Mouse (Mus musculus) left cerebral cortex, adult 9 months (tissue): ENCODE results near the gene Mpp3.

Experiments
- DNase-seq, 2 experiments: peaks; one replicate each; pipeline ENCODE4 v3.0.0; 2022; ENCODE audit warnings: low spot score in 2 of 2

The Mpp3 gene

GRCm38 (mm10) chr11:102039487-102040137 lies 11.4 kb upstream of the Mpp3 start:
- DNase-seq = no peak

DNA sequence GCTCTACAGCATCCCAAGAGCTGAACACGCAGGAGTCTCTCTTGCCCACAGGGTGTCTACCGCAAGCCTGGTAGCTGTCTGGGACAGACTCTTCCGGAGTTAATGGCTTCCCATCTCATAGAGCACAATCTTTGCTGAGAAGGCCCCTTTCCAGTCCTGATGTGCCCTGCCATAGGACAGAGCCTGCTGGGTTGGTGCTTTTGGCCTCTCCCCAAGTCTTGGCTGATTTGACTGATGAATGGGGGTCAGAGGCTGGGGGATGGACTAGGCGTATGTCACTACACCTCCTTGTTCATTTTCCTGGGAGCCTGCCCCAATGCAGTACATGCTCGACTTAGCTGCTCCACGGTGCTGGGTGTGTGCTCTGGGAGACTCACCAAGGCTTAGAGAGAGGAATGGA lies 9.5 kb upstream of the Mpp3 start:
- DNase-seq = no peak

GRCm38 (mm10) chr11:102036336-102036735 lies 8.1 kb upstream of the Mpp3 start:
- DNase-seq = no peak

GRCm38 (mm10) chr11:102035456-102035960 lies 7.2 kb upstream of the Mpp3 start:
- DNase-seq = no peak

- no peak for DNase-seq
Measured at GRCm38 (mm10) chr11:102034887-102035286, 6.6 kb upstream of the Mpp3 start.

DNA sequence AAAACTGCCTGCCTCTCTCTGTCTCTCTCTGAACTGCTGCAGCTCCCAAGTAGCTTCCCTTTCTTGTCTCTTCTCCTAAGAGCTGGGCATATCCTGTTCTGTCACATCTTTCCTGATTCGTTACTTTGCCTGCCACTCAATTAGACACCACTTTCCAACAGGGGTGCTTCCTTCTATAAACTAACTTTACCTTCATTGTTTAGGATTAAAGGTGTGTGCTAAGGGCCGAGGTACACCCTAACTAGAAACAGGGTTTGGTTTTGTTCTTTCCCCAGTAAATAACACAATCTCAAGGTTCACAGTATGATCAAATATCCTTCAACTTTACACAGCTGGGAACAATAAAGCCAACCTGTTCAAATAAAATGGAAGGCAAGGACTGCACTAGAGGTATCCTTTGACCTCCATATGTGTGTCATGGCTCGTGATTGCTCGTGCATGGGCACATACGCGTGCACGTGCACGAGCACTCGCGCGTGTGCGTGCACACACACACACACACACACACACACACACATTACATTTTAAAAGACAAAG lies 4.9 kb upstream of the Mpp3 start:
- DNase-seq = no peak

DNA sequence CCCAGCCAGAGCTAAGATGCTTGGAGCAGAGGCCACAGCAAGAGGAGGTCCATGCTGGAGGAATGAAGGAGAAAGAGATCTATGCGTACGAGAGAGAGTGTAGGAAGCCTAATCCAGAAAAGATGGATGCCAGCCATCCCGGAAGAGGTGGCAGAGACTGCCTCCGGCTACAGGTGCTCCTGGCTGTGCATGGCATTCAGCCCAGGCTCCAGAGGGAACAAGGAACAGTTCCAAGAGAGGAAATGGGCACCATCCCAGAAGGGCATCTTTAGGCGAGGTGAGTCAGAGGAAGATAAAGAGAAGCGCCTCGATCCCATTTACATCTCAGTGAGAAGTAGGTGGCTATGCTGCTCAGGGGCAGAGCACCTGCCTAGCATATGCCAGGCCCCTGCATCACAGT lies 2.9 kb upstream of the Mpp3 start:
- peak in 1 of 2 experiments; percentile 71 for DNase-seq

GRCm38 (mm10) chr11:102029966-102030365 lies 1.7 kb upstream of the Mpp3 start:
- no peak for DNase-seq

DNA sequence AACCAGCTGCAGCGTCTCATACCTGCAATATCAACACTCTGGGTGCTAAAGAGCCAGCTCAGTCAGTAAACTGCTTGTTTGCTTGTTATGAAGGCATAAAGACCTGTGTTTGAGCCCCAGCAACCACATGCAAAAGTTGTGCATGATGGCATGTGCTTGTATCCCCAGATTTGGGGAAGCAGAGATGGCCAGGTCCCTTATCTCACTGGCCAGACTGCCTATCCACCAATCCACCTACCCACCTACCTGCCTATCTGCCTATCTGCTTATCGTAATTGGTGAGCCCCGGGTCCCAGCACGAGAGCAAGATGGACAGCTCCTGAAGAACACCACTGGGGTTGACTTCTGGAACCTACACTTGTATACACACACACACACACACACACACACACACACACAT lies 1.0 kb upstream of the Mpp3 start:
- no peak for DNase-seq

- no peak for DNase-seq
Measured at GRCm38 (mm10) chr11:102027361-102028017, 772 bp downstream of the Mpp3 start.

- peak in 1 of 2 experiments; percentile 44 for DNase-seq
Measured at GRCm38 (mm10) chr11:102026694-102027360, 1.4 kb downstream of the Mpp3 start.

DNA sequence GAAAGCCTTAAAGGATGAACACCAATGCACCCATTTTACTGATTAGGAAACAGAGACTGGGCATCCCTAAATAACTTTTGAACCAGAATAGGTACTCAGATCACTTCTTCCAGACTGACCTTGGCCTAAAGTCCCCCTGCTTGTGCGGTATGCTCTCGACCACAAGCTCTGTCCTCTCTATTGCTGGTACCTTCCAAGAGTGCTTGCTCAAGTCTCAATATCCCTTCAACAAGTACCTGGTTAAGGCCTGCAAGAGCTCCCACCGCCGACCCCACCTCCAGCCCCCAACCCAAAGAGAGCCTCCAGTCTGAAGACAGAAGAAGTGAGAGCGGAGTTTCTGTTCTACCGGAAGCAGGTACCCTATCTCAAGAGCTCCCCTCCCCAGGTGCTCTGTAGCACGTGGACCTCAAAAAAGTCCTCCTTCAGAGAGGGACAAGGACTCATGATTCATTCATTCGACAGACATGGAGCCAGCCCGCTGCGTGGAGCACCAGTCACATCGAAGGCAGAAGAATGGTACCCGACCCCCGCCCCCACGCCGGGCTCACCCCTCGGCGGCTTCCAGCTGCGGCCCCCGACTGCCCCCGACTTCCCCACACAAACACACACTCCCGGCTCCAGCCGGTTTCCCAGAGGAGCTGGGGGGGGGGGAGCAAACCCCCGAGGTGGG lies 2.1 kb downstream of the Mpp3 start:
- no peak for DNase-seq

GRCm38 (mm10) chr11:102025354-102025753 lies 2.9 kb downstream of the Mpp3 start:
- DNase-seq = no peak

DNA sequence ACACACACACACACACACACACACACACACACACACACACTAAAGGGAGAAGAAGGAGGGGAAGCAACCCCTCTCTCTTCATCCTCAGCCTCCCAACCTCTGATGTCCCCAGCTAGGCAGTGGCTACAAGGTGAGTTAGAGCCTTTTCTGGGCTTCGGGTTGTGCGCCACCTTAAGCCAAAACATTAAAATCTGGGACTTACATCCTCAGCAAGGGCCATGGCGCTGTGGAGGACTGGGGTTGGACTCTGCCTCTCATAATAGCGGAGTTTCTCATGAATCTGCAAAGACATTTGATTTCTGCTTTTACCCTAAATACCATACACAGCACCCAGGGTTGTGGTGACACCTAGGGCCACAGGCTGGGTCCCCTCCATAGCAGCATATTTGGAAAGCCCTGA lies 3.4 kb downstream of the Mpp3 start:
- no peak for DNase-seq

DNA sequence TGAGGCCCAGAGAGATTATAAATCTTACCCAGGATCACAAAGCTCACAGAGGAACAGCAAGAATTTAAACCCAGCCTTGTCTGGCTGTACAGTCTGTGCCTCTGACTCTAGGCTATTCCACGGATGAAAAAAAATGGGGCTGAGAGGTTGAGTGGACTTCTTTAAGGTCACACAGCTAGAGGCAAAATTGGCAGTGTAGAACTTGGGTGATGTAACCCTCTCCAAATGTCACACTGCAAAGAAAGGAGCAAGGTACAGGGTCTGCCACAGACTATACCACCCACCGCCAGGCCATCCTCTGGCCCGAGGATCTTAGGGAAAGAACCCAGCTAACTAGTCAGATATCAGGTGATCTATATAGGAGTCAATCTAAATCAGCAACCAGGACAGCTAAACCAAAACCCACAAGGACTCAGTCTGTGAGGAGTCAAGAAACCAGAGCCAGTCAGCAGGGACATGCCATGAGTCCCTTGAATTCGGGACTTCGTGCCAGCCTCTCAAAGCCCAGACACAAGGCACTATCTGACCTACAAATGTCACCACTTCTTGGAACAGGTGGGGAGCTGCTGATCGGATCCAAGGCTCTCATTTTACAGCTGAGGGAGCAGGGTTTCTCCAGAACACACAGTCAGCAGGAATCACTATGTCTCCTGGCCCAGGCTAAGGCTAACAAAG lies 4.0 kb downstream of the Mpp3 start:
- DNase-seq = no peak

GRCm38 (mm10) chr11:102023406-102023805 lies 4.9 kb downstream of the Mpp3 start:
- peak in 1 of 2 experiments; percentile 52 for DNase-seq

DNA sequence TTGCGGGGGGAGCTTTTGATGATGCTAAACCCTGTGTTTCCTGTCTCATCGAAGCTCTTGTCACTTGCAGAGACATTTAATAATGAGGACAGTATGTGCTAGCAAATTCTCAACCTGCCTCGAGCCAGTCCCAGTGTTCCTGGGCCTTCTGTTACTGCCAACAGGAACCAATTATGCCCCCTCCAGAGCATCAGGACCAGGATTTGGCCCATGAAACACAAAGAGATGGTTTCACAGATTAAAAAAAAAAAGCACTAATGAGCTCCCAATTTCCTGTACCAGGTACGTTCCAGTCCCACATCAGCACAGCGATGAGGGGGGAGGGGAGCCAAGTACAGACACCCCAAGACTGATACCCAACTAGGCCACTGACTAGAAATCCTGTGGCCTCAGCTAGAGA lies 7.1 kb downstream of the Mpp3 start:
- DNase-seq = no peak

DNA sequence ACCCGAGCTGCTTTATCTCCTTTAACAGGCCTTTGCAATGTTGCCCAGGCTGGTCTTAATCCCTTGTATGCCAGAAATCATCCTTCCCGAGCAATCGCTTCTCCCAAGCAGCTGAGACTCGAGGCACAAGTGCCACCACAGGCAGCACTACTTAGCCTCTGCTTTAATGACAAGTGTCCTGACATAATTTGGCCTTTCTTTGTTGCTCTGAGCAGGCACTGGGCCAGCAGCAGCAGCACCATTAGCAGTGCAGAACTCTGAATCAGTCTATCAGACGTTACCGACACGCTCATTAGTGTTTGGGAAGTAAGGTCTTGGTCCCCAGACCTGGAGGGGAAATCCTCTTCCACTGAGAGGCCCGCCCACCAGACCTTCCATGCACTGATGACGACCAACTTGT lies 8.5 kb downstream of the Mpp3 start:
- no peak for DNase-seq

DNA sequence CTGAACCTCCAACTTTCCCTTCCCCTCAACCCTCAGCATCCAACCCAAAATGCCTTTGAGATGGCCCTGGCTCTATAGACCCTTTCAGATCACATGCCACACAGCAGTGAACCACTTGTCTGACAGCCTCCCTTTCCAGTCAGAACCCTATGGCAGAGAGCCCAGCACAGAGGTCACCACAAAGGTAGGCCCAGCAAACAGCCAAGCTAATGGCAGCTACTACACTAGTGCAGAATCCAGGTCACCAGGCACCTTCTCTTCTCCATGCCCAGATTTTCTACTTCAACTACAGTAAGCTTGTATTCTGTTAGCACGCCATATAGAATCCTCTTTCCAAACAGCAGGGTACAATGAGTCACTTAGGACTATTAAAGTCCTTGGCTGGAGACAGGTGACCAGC lies 12.1 kb downstream of the Mpp3 start:
- no peak for DNase-seq

DNA sequence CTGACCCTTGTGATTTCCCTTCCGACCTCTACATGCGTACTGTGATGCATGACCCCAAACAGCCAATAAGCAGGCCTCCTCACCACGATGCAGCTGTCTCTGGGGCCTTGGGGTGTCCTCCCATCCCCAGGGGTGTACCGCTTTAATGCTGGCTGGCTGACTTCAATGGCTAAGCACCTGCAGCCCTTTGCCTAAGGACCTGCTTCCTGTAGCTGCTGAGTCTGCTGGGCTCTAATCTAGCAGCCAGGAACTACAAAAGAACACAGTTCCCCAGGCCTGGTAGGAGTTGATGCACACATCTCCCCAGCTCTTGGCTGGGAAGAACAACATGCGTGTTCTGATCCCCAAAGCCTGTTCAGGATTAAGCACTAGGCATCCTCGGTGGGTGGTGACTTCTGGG lies 12.8 kb downstream of the Mpp3 start:
- no peak for DNase-seq

GRCm38 (mm10) chr11:102013201-102013600 lies 15.1 kb downstream of the Mpp3 start:
- DNase-seq = no peak

DNA sequence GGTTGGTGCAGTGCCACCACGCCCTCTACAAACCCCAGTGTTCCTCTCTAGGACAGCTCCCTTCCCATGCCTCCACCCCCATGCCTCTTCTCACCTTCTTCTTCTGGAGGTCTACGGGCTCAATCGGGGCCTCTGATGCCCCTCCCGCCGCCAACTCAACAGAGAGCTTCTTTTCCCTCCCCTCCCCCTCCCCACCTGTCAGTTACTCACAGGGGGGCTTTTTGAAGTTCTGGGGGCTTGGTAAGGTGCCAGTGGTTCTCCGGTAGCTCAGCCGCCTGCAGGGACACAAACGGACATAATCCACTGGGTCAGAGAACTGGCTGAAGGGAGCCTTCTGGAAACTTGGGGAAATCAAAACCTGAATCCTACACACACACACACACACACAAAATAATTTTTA lies 16.8 kb downstream of the Mpp3 start:
- no peak for DNase-seq
